Mouse (Mus musculus): ENCODE results near the gene Cdkal1. TPM values are rescaled to one million over a fixed set of nuclear protein-coding genes. Genes with fewer than 3 reads are reported as not detected.

Cdkal1 gene
- total and polyA plus RNA-seq, 3 experiments: 8.7 to 13.7 (median 9.5) TPM

DNA sequence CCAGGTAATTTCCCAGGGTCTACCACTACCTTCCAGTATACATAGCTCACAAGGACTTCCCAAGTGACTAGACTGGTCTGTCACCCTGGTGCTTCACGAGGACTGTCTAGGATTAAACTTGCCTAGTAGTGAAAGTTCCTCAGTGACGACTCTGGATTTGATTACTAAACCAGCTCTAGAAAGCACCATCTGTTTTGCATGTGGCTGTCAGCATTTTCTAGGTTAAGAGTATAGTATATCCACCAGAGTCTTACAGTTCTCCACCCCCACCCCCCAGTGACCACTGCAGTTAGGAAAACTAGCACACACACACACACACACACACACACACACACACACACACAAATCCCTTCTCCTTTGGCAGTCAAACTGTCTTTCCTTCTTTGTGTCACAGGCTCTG is 670.9 kb downstream of the Cdkal1 start:
- Histone ChIP-seq H3K36me3 (replicated peaks in 1 of 2; ENCODE audit: control insufficient read depth in 1 of 2, insufficient read depth in 1 of 2, low read length in 1 of 2) (no peaks in the 10 kb centered on the region), H3K4me1 (ENCODE audit: control insufficient read depth in 1 of 2, insufficient read depth in 2 of 2) (peaks cover 2 to 11% of the 10 kb centered on the region in 2 experiments; a peak in 3 of 4 replicates), H3K9ac (ENCODE audit: insufficient read depth, low read depth) (no peak overlapping the region), H3K79me2 (replicated peaks; ENCODE audit: control insufficient read depth, extremely low read depth, insufficient read depth, poor library complexity, severe bottlenecking) (no peaks in the 10 kb centered on the region), H3K9me3 (replicated peaks; ENCODE audit: low read length) (no peaks in the 10 kb centered on the region), H3K27ac (ENCODE audit: insufficient read depth, low read depth) (no peak overlapping the region), H3K4me2 (ENCODE audit: insufficient read depth, low read depth, poor library complexity, severe bottlenecking) (no peak overlapping the region), H3K4me3 (replicated peaks in 1 of 3; ENCODE audit: low read depth in 2 of 3, low read length in 2 of 3, poor library complexity in 1 of 3) (no peak overlapping the region), H3K27me3 (replicated peaks) (no peaks in the 10 kb centered on the region)
- DNase-seq (ENCODE audit: extremely low read depth): no peak
- TF ChIP-seq ZKSCAN1 (IDR thresholded peaks at IDR 0.05; ENCODE audit: borderline replicate concordance, low read depth, low read length): no peak
- no peak for TF ChIP-seq CTCF (conservative IDR thresholded peaks at IDR 0.05 in 1 of 2, IDR thresholded peaks at IDR 0.05 in 1 of 2; ENCODE audit: low read depth in 2 of 2, low read length in 2 of 2)
- no peak for TF ChIP-seq ELF1 (IDR thresholded peaks at IDR 0.05; ENCODE audit: low read depth, low read length)
- TF ChIP-seq USF1 (IDR thresholded peaks at IDR 0.05; ENCODE audit: low read depth, low read length): no peak
- TF ChIP-seq USF2 (conservative IDR thresholded peaks at IDR 0.05; ENCODE audit: low read depth, low read length): no peak
- TF ChIP-seq GABPA (IDR thresholded peaks at IDR 0.05; ENCODE audit: insufficient replicate concordance, low read depth, low read length): no peak
- TF ChIP-seq RAD21 (IDR thresholded peaks at IDR 0.05; ENCODE audit: low read depth, low read length): no peak
- in situ Hi-C loops (cut with MboI; ENCODE audit: low pct_ligation_motif_present, low pct_unique_long_range_greater_than_20kb, low sequenced_read_pairs): no loop called here
- dilution Hi-C loops (cut with MboI; ENCODE audit: extremely low pct_ligation_motif_present, extremely low pct_unique_long_range_greater_than_20kb, low sequenced_read_pairs): no loop called here

DNA sequence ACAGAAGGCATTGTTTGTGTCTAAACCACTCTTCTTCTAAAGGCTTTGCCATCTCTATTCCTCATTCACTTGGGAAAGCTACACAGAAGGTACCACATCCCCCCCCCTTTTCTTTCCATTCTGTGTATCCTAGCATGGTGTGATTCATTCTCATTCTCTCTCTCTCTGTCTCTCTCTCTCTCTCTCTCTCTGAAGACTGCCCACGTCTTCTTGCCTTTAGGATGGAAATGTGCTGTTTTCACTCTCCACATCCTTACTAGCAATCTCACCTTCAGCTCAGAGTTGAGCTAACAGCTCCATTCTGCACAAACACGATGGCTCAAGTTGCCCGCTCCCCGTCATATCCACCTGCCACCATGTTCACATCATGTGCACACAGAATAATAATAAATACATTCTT is 675.6 kb downstream of the Cdkal1 start:
- no peaks in the 10 kb centered on the region for H3K79me2 ChIP-seq (replicated peaks; ENCODE audit: control insufficient read depth, extremely low read depth, insufficient read depth, poor library complexity, severe bottlenecking)
- TF ChIP-seq CHD2 (IDR thresholded peaks at IDR 0.05; ENCODE audit: low read length): no peak
- no peak for TF ChIP-seq MEF2A (IDR thresholded peaks at IDR 0.05; ENCODE audit: borderline replicate concordance, low read depth, low read length)
- TF ChIP-seq NRF1 (IDR thresholded peaks at IDR 0.05; ENCODE audit: low read depth, low read length): no peak
- no peak for TF ChIP-seq USF2 (conservative IDR thresholded peaks at IDR 0.05; ENCODE audit: low read depth, low read length)
- no peak for TF ChIP-seq MXI1 (IDR thresholded peaks at IDR 0.05; ENCODE audit: low read depth, low read length)
- TF ChIP-seq ZC3H11A (IDR thresholded peaks at IDR 0.05; ENCODE audit: low read depth, low read length): no peak
- no peak for TF ChIP-seq MYC (IDR thresholded peaks at IDR 0.05; ENCODE audit: low read depth, low read length)
- TF ChIP-seq JUN (IDR thresholded peaks at IDR 0.05; ENCODE audit: insufficient read depth, low read depth, low read length): no peak
- no peak for TF ChIP-seq PAX5 (IDR thresholded peaks at IDR 0.05; ENCODE audit: low read length)
- TF ChIP-seq GABPA (IDR thresholded peaks at IDR 0.05; ENCODE audit: insufficient replicate concordance, low read depth, low read length): no peak
- no peak for TF ChIP-seq MAFK (IDR thresholded peaks at IDR 0.05; ENCODE audit: insufficient replicate concordance, low read length)
- TF ChIP-seq E2F4 (IDR thresholded peaks at IDR 0.05; ENCODE audit: insufficient replicate concordance, low read depth, low read length): no peak
- no peak for TF ChIP-seq UBTF (IDR thresholded peaks at IDR 0.05; ENCODE audit: low read depth, low read length)
- no peak overlapping the region for H3K4me3 ChIP-seq (replicated peaks in 1 of 3; ENCODE audit: low read depth in 2 of 3, low read length in 2 of 3, poor library complexity in 1 of 3)
- no peaks in the 10 kb centered on the region for H3K27me3 ChIP-seq (replicated peaks)
- H3K4me1 ChIP-seq (ENCODE audit: control insufficient read depth in 1 of 2, insufficient read depth in 2 of 2): peaks cover 2 to 10% of the 10 kb centered on the region in 2 experiments; a peak in 3 of 4 replicates
- no peak overlapping the region for H3K27ac ChIP-seq (ENCODE audit: insufficient read depth, low read depth)
- no peak overlapping the region for H3K4me2 ChIP-seq (ENCODE audit: insufficient read depth, low read depth, poor library complexity, severe bottlenecking)
- no peak overlapping the region for H3K9ac ChIP-seq (ENCODE audit: insufficient read depth, low read depth)
- in situ Hi-C loops (cut with MboI; ENCODE audit: low pct_ligation_motif_present, low pct_unique_long_range_greater_than_20kb, low sequenced_read_pairs): no loop called here
- dilution Hi-C loops (cut with MboI; ENCODE audit: extremely low pct_ligation_motif_present, extremely low pct_unique_long_range_greater_than_20kb, low sequenced_read_pairs): no loop called here
- DNase-seq (ENCODE audit: extremely low read depth): no peak
- H3K9me3 ChIP-seq (replicated peaks; ENCODE audit: low read length): no peaks in the 10 kb centered on the region
- no peaks in the 10 kb centered on the region for H3K36me3 ChIP-seq (replicated peaks in 1 of 2; ENCODE audit: control insufficient read depth in 1 of 2, insufficient read depth in 1 of 2, low read length in 1 of 2)
